Mouse (Mus musculus): ENCODE results near the gene Lrrc4b.

Lrrc4b gene

DNA sequence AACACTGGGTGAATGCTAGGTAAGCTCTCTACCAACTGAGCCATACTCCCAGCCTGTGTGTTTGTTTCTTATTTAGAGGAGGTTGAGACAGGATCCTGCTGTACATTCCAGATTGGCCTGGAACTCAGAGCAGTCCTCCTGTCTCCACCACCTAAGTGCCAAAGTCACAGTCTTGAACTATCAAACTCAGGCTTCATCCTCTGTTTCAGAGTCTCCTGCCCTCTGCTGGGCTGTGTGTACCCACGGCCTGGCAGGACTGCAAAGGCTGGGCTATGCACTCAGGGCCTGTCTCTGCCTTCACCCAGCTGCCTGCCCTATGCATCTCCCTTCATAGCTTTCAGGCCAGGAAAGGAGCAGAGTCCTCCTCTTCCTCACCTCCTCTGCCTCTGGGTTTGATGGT, 7.4 kb downstream of the Lrrc4b start:
- DNase-seq (ENCODE audit: low spot score): no peak

DNA sequence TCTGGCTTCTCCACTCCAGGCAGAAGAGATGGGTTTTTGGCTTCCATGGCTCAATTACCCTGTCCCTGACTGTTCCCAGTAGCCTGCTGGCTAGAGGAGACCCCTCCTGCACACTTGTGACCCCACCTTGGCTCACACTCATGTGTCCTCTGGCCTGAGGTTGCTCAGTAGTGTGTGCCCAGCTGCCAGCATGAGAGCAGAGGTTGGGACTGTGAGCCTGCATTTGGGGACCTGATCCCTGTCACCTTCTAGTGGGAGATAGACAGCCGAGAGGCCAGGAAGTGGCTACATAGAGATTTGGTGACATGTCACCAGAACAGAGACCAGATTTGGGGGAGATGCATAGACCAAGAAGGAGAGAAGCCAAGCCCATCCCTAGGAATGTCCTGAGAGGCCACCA, 8.4 kb downstream of the Lrrc4b start:
- no peak for DNase-seq (ENCODE audit: low spot score)

DNA sequence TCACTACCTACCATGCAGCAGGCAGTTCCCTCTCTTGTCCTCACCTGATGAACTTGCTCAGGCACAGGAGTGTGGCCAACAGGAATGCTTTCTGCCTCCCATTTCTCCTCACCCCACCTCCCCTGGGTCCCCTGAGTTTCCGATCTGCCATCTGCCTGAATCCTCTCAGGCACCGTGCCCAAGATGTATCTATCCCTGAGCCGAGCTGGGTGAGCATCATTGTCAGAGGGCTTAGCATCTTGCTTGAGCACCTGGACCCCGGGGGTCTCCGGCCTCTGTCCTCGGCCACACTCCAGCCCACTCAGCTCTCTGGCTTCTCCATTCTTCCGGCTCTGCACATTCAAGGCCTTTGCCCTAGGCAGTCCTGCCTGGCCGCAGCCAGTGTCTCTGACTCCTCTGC, 9.1 kb downstream of the Lrrc4b start:
- DNase-seq (ENCODE audit: low spot score): no peak

GRCm38 (mm10) chr7:44439696-44440095, 10.9 kb downstream of the Lrrc4b start:
- no peak for DNase-seq (ENCODE audit: low spot score)

- DNase-seq (ENCODE audit: low spot score): no peak
These were observed 11.7 kb downstream of the Lrrc4b start for GRCm38 (mm10) chr7:44440479-44440878.

GRCm38 (mm10) chr7:44441180-44441579, 12.4 kb downstream of the Lrrc4b start:
- no peak for DNase-seq (ENCODE audit: low spot score)

- DNase-seq (ENCODE audit: low spot score): no peak
These were observed 12.9 kb downstream of the Lrrc4b start for GRCm38 (mm10) chr7:44441648-44442109.

GRCm38 (mm10) chr7:44442407-44442821, 13.6 kb downstream of the Lrrc4b start:
- DNase-seq (ENCODE audit: low spot score): no peak

GRCm38 (mm10) chr7:44443268-44444173, 14.7 kb downstream of the Lrrc4b start:
- no peak for DNase-seq (ENCODE audit: low spot score)

DNA sequence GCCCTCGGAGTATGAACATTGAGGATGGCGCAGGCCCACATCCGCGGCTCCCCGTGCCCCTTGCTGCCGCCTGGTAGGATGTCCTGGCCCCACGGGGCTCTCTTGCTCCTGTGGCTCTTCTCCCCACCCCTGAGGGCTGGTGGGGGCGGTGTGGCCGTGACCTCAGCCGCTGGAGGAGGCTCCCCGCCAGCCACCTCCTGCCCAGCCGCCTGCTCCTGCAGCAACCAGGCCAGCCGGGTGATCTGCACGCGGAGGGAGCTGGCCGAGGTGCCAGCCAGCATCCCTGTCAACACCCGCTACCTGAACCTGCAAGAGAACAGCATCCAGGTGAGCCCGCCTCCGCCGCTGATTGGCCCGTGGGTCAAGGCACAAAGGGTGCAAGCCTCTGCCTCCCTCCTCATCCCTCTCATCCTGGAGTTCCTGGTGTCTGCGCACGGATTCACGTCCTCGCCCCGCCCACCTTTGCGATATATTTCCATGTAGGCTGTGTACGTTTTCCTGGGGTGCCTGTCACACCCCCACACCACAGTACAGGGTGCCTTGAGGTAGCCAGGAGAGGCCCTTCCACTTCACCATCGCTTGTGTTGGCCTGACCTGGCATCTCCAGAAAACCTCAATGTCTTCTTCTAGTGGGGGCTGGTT, 16.2 kb downstream of the Lrrc4b start:
- DNase-seq (ENCODE audit: low spot score): no peak

GRCm38 (mm10) chr7:44445528-44445923, 16.7 kb downstream of the Lrrc4b start:
- no peak for DNase-seq (ENCODE audit: low spot score)

- DNase-seq (ENCODE audit: low spot score): no peak
These were observed 17.4 kb downstream of the Lrrc4b start for GRCm38 (mm10) chr7:44446070-44446855.

DNA sequence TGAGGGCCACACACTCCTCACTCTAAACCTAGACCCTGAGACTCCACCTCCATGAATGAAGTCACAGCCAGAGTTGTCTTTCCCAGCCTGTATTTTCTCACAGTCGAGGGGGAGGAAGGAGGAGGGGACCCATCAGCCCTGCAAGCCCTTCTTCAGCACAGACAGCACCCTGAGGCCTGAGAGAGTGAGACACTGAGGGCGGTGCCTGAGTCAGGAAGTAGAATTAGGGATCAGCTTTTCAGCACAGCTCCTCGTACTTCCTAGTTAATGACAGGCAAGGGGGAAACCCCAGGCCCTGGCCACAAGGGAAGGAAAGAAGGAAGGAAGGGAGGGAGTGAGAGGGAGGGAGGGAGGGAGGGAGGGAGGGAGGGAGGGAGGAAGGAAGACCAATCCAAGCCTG, 24.4 kb downstream of the Lrrc4b start:
- DNase-seq (ENCODE audit: low spot score): no peak

GRCm38 (mm10) chr7:44456302-44456701, 27.5 kb downstream of the Lrrc4b start:
- DNase-seq (ENCODE audit: low spot score): no peak

DNA sequence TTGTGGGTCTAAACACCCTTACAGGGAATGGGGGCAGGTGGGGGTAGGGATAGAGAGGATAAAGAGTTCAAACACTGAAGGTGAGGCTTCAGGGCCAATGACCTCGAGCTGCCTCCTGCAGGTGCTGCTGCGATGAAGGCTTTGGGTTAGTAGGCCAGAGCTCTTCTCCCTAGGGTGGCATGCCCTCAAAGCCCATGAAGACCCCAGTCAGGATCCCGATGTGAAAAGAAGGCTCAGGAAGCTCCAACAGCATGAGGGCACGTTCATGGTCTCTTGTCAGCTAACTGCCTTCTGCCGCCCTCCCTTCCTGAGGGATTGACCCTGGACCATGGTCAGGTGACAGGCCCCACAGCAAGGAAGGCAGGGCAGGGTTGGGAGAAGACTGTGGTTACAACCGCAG, 31.2 kb downstream of the Lrrc4b start:
- DNase-seq (ENCODE audit: low spot score): no peak

DNA sequence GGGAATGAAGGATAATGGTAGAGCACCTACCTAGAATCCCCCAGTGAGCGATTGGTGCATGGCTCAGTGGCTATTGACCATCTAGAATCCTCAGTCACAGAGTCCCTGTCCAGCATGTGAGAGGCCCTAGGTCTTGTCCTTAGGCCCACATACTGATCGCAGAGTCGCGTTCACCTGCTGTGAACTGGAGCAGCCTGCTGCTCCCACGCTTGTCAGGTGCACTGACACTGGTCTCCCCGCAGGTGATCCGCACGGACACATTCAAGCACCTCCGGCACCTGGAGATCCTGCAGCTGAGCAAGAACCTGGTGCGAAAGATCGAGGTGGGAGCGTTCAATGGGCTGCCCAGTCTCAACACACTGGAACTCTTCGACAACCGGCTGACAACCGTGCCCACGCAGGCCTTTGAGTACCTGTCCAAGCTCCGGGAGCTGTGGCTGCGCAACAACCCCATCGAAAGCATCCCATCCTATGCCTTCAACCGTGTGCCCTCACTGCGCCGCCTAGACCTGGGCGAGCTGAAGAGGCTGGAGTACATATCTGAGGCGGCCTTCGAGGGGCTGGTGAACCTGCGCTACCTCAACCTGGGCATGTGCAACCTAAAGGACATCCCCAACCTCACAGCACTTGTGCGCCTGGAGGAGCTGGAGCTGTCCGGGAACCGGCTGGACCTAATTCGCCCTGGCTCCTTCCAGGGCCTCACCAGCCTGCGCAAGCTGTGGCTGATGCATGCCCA, 32.1 kb downstream of the Lrrc4b start:
- no peak for DNase-seq (ENCODE audit: low spot score)

DNA sequence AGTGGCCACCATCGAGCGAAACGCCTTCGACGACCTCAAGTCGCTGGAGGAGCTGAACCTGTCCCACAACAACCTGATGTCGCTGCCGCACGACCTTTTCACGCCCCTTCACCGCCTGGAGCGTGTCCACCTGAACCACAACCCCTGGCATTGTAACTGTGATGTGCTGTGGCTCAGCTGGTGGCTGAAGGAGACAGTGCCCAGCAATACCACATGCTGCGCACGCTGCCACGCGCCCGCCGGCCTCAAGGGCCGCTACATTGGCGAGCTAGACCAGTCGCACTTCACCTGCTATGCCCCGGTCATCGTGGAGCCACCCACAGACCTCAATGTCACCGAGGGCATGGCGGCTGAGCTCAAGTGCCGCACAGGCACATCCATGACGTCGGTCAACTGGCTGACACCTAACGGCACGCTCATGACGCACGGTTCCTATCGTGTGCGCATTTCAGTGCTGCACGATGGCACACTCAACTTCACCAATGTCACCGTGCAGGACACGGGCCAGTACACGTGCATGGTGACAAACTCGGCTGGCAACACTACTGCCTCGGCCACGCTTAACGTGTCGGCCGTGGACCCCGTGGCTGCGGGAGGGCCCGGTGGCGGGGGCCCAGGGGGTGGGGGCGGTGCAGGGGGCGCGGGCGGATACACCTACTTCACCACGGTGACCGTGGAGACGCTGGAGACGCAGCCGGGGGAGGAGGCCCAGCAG, 32.8 kb downstream of the Lrrc4b start:
- no peak for DNase-seq (ENCODE audit: low spot score)

GRCm38 (mm10) chr7:44462218-44463055, 33.6 kb downstream of the Lrrc4b start:
- no peak for DNase-seq (ENCODE audit: low spot score)

DNA sequence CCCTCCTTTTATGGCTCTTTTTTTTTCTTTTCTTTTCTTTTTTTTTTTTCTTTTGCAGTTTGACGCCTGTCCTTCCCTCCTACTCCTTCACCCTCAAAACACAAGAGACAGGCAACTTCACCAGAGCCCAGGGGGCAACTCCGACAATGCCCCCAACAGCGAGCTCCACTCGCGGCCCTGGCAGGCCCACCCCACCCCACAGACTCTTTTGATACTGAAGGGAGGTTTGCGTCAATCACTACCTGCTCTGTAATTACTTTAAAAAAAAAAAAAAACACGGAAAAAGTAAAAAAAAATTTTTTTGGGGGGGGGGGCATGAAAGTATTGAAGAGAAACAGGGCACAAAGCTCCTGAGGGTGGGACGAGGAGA, 34.2 kb downstream of the Lrrc4b start:
- no peak for DNase-seq (ENCODE audit: low spot score)

- no peak for DNase-seq (ENCODE audit: low spot score)
These were observed 34.9 kb downstream of the Lrrc4b start for GRCm38 (mm10) chr7:44463556-44464225.

All from ovary, adult 18-20 months (tissue).